Mouse (Mus musculus) MEL (cell line): ENCODE measurements at regions not wholly inside any gene's neighbourhood (a gene's known extent, or its start where the extent isn't known, plus 50 kb on each side); places are given as distances from the start of the nearest gene placed in this dataset.
"Not testable (repeated sequence)": the region's sequence is repeated elsewhere in the genome, so short reads cannot be mapped to it uniquely, and the experiment has no call there.

Source experiments
- BHLHE40 ChIP-seq: IDR thresholded peaks from 2 replicates; pipeline ENCODE4 v1.6.1; 2012; ENCODE audit warnings: low read depth, mild to moderate bottlenecking, inconsistent platforms, low read length, improper control_type of control experiment, borderline replicate concordance
- CTCF ChIP-seq, 3 experiments: IDR thresholded peaks in 2 of 3; conservative IDR thresholded peaks in 1 of 3; 2 replicates each; pipeline ENCODE4 v1.5.1; 2011 to 2012; ENCODE audit warnings: low read length in 3 of 3, low read depth in 2 of 3, mild to moderate bottlenecking in 2 of 3, improper control_type of control experiment in 1 of 3, inconsistent platforms in 1 of 3, mixed read lengths in 1 of 3, moderate library complexity in 1 of 3; ENCODE audit not compliant: control insufficient read depth in 1 of 3, insufficient read depth in 1 of 3, poor library complexity in 1 of 3, severe bottlenecking in 1 of 3
- EP300 ChIP-seq, 2 experiments: IDR thresholded peaks; 2 replicates each; pipeline ENCODE4 v1.6.1; 2011; ENCODE audit warnings: improper control_type of control experiment in 2 of 2, low read length in 2 of 2, low read depth in 1 of 2, mild to moderate bottlenecking in 1 of 2
- GABPA ChIP-seq: IDR thresholded peaks from 2 replicates; pipeline ENCODE4 v1.6.1; 2012; ENCODE audit warnings: low read depth, mild to moderate bottlenecking, inconsistent platforms, low read length, improper control_type of control experiment, moderate library complexity
- GATA1 ChIP-seq: IDR thresholded peaks from 2 replicates; pipeline ENCODE4 v1.6.1; 2011; ENCODE audit warnings: low read depth, low read length, improper control_type of control experiment
- MEF2A ChIP-seq: IDR thresholded peaks from 2 replicates; pipeline ENCODE4 v1.6.1; 2014; ENCODE audit warnings: low read depth, mild to moderate bottlenecking, inconsistent platforms, low read length, improper control_type of control experiment; ENCODE audit not compliant: poor library complexity, insufficient replicate concordance, severe bottlenecking; ENCODE audit errors: extremely low read depth
- MYC ChIP-seq: IDR thresholded peaks from 2 replicates; pipeline ENCODE4 v1.6.1; 2011; ENCODE audit warnings: low read depth, mild to moderate bottlenecking, low read length, improper control_type of control experiment, moderate library complexity
- NELFE ChIP-seq: IDR thresholded peaks from 2 replicates; pipeline ENCODE4 v1.6.1; 2011; ENCODE audit warnings: low read depth, low read length, improper control_type of control experiment
- POLR2A ChIP-seq, 2 experiments: IDR thresholded peaks; 2 replicates each; pipeline ENCODE4 v1.6.1; 2011 to 2012; ENCODE audit warnings: low read length in 2 of 2, mild to moderate bottlenecking in 2 of 2, control low read depth in 1 of 2, improper control_type of control experiment in 1 of 2, low read depth in 1 of 2, moderate library complexity in 1 of 2; ENCODE audit not compliant: control insufficient read depth in 1 of 2, insufficient read depth in 1 of 2, poor library complexity in 1 of 2
- POLR2AphosphoS2 ChIP-seq: IDR thresholded peaks from 2 replicates; pipeline ENCODE4 v1.6.1; 2011; ENCODE audit warnings: low read length, improper control_type of control experiment
- RCOR1 ChIP-seq: IDR thresholded peaks from 2 replicates; pipeline ENCODE4 v1.6.1; 2012; ENCODE audit warnings: low read depth, mild to moderate bottlenecking, inconsistent platforms, low read length, improper control_type of control experiment
- TAL1 ChIP-seq: IDR thresholded peaks from 2 replicates; pipeline ENCODE4 v1.6.1; 2012; ENCODE audit warnings: mild to moderate bottlenecking, inconsistent platforms, low read length, moderate library complexity, mixed read lengths
- UBTF ChIP-seq: IDR thresholded peaks from 2 replicates; pipeline ENCODE4 v1.6.1; 2012; ENCODE audit warnings: low read depth, mild to moderate bottlenecking, inconsistent platforms, low read length, improper control_type of control experiment, moderate library complexity, borderline replicate concordance; ENCODE audit not compliant: insufficient read depth

DNA sequence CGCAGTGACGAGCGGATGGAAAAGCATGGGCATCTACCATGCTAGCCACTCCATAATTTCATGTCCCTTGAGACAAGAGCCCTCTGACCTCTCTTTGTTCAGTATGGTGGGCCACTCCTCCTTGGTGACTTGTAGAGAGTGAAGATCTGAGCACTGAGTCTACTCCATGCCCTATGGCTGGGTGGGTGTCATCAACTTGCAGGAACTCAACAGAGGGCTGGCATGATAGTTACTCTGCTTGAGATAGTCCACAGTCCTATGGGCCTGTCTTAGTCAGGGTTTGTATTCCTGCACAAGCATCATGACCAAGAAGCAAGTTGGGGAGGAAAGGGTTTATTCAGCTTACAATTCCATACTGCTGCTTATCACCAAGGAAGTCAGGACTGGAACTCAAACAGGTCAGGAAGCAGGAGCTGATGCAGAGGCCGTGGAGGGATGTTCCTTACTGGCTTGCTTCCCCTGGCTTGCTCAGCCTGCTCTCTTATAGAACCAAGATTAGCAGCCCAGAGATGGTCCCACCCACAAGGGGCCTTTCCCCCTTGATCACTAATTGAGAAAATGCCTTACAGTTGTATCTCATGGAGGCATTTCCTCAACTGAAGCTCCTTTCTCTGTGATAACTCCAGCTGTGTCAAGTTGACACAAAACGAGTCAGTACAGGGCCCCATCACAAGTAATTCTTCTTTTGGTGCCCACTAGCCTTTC lies 52.6 kb upstream of the Cdyl start:
- TF ChIP-seq MEF2A; POLR2AphosphoS2; MYC; CTCF (IDR thresholded peaks at IDR 0.05 in 2 of 3, conservative IDR thresholded peaks at IDR 0.05 in 1 of 3; ENCODE audit: control insufficient read depth in 1 of 3, insufficient read depth in 1 of 3, low read depth in 2 of 3, low read length in 3 of 3, poor library complexity in 1 of 3, severe bottlenecking in 1 of 3); GATA1; BHLHE40; TAL1; UBTF; EP300 (IDR thresholded peaks at IDR 0.05; ENCODE audit: low read depth in 1 of 2, low read length in 2 of 2); GABPA; POLR2A (IDR thresholded peaks at IDR 0.05; ENCODE audit: control insufficient read depth in 1 of 2, insufficient read depth in 1 of 2, low read depth in 1 of 2, low read length in 2 of 2, poor library complexity in 1 of 2); NELFE; RCOR1: not testable (repeated sequence)
